Comparison of ENCODE assay signal across 8 mouse cellular contexts in the genomic region with DNA sequence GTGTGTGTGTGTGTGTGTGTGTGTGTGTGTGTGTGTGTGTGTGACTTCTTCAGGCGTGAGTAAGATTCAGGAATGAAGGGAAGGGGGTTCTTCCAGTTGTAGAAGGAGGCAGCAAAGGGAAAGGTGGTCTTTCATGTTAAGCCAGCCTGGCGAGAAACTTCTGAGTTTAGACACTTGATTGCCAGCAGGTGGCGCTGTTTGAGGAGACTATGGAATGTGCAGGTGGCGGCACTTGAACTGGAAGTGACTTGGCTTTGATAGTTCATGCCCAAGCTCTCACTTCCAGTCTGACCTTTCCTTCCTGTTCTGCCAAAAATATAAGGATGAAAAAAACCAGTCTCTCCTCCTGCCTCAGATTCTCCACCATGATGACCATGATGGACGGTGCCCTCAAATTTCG.
A peak's percentile ranks its signal among the peaks of the same experiment; 100 is the strongest.
DNase-seq lines count a peak whose midpoint lies in the region; ATAC-seq and TF ChIP-seq lines count a peak whose summit lies in the region.

No protein-coding gene starts in this region.

- 48% methylated on average over 6 of the region's 6 CpGs for WGBS in forebrain, embryonic 11.5 days
- WGBS in forebrain, embryonic 16.5 days = 61% methylated on average over 6 of the region's 6 CpGs
- WGBS in lung, adult 2 months = 52% methylated on average over 6 of the region's 6 CpGs

- no peak for TF ChIP-seq POLR2A in lung, adult 2 months (IDR thresholded peaks at IDR 0.05; ENCODE audit: borderline replicate concordance, extremely low read depth, low read depth, low read length)
- no peak for TF ChIP-seq POLR2A in bone marrow macrophage, adult 2 months (IDR thresholded peaks at IDR 0.05; ENCODE audit: borderline replicate concordance, low read depth, low read length)

- H3K4me3 ChIP-seq in forebrain, embryonic 11.5 days (ENCODE audit: low read depth, low read length) = no peak overlapping the region
- H3K4me3 ChIP-seq in forebrain, embryonic 16.5 days (replicated peaks; ENCODE audit: low read length) = no peak overlapping the region
- H3K4me3 ChIP-seq in lung, adult 2 months (replicated peaks; ENCODE audit: extremely low read depth, low read depth, low read length) = no peak overlapping the region
- no peak overlapping the region for H3K4me3 ChIP-seq in bone marrow macrophage, adult 2 months (ENCODE audit: insufficient read depth, low read length)

- H3K27me3 ChIP-seq in forebrain, embryonic 11.5 days (ENCODE audit: control insufficient read depth, insufficient read depth, low read length) = no peaks in the 10 kb centered on the region
- H3K27me3 ChIP-seq in forebrain, embryonic 16.5 days (replicated peaks; ENCODE audit: control insufficient read depth, insufficient read depth, low read length) = no peaks in the 10 kb centered on the region

- no peaks in the 10 kb centered on the region for H3K4me1 ChIP-seq in forebrain, embryonic 11.5 days (replicated peaks; ENCODE audit: control insufficient read depth, insufficient read depth, low read length)
- peaks cover 10% of the 10 kb centered on the region; the same call in 1 of the 2 replicates for H3K4me1 ChIP-seq in forebrain, embryonic 16.5 days (replicated peaks; ENCODE audit: control insufficient read depth, insufficient read depth, low read length)
- H3K4me1 ChIP-seq in lung, adult 2 months (ENCODE audit: control insufficient read depth, insufficient read depth, low read length) = no peaks in the 10 kb centered on the region
- H3K4me1 ChIP-seq in bone marrow macrophage, adult 2 months (ENCODE audit: control insufficient read depth, insufficient read depth, low read length) = no peaks in the 10 kb centered on the region

- H3K9ac ChIP-seq in forebrain, embryonic 11.5 days (ENCODE audit: low read length) = no peak overlapping the region
- no peak overlapping the region for H3K9ac ChIP-seq in forebrain, embryonic 16.5 days (replicated peaks; ENCODE audit: low read depth, low read length)

- no peak overlapping the region for H3K27ac ChIP-seq in forebrain, embryonic 11.5 days (ENCODE audit: low read depth, low read length)
- no peak overlapping the region for H3K27ac ChIP-seq in forebrain, embryonic 16.5 days (ENCODE audit: low read length)
- no peak overlapping the region for H3K27ac ChIP-seq in bone marrow macrophage, adult 2 months (ENCODE audit: insufficient read depth, low read depth, low read length)

- ATAC-seq in forebrain, embryonic 11.5 days (replicated peaks; ENCODE audit: low FRiP score) = no peak
- no peak for ATAC-seq in forebrain, embryonic 16.5 days

- peak; percentile 30 for TF ChIP-seq CTCF in lung, adult 2 months (IDR thresholded peaks at IDR 0.05; ENCODE audit: insufficient read depth, low read length)
- peak; percentile 7; the same call in 1 of the 2 replicates for TF ChIP-seq CTCF in bone marrow macrophage, adult 2 months (IDR thresholded peaks at IDR 0.05; ENCODE audit: low read depth, low read length)

- no peaks in the 10 kb centered on the region for H3K36me3 ChIP-seq in forebrain, embryonic 11.5 days (ENCODE audit: control insufficient read depth, insufficient read depth, low read length)
- no peaks in the 10 kb centered on the region for H3K36me3 ChIP-seq in forebrain, embryonic 16.5 days (ENCODE audit: control insufficient read depth, insufficient read depth)

- no peak overlapping the region for H3K4me2 ChIP-seq in forebrain, embryonic 11.5 days (ENCODE audit: low read depth, low read length, severe bottlenecking)
- H3K4me2 ChIP-seq in forebrain, embryonic 16.5 days (ENCODE audit: low read length) = no peak overlapping the region

- H3K9me3 ChIP-seq in forebrain, embryonic 11.5 days (ENCODE audit: control insufficient read depth, low read length) = no peaks in the 10 kb centered on the region
- H3K9me3 ChIP-seq in forebrain, embryonic 16.5 days (ENCODE audit: control insufficient read depth, low read length) = 0 out of 2 replicates have a peak, but pooled peaks cover 3% of the 10 kb centered on the region

- DNase-seq in forebrain, embryonic 11.5 days (ENCODE audit: low spot score) = peak; percentile 62
- no peak for DNase-seq in lung, adult 2 months
- no peak for DNase-seq in lung, postnatal 25 days (ENCODE audit: low spot score)
- peak; percentile 6 for DNase-seq in lung, postnatal 36 days
- DNase-seq in yolk sac, embryonic 10.5 days (ENCODE audit: low spot score) = no peak
- DNase-seq in frontal cortex, postnatal 25 days (ENCODE audit: low spot score in 2 of 2) = no peak

Comparison
In these comparisons a context has a peak if more than half of its experiments do, and no peak if none do; other contexts are left out.
1. DNase-seq: peak in forebrain, embryonic 11.5 days (single experiment) and lung, postnatal 36 days (single experiment); none in lung, adult 2 months (single experiment), lung, postnatal 25 days (single experiment), yolk sac, embryonic 10.5 days (single experiment) and frontal cortex, postnatal 25 days (0 of 2).